Mouse (Mus musculus): ENCODE measurements around the gene Mrps16.

- TF ChIP-seq CTCF (IDR thresholded peaks at IDR 0.05; ENCODE audit: borderline replicate concordance, insufficient read depth, low read length) (no peak), POLR2A (IDR thresholded peaks at IDR 0.05; ENCODE audit: low read depth, low read length) (no peak)
Measured at GRCm38 (mm10) chr14:20378313-20379061, 14.9 kb downstream of the Mrps16 start.
